Mouse (Mus musculus): ENCODE results near the gene Eppin.

The Eppin gene

GRCm38 (mm10) chr2:164560106-164560505, 33.3 kb downstream of the Eppin start:
- DNase-seq (ENCODE audit: low read depth, low spot score) = no peak

DNA sequence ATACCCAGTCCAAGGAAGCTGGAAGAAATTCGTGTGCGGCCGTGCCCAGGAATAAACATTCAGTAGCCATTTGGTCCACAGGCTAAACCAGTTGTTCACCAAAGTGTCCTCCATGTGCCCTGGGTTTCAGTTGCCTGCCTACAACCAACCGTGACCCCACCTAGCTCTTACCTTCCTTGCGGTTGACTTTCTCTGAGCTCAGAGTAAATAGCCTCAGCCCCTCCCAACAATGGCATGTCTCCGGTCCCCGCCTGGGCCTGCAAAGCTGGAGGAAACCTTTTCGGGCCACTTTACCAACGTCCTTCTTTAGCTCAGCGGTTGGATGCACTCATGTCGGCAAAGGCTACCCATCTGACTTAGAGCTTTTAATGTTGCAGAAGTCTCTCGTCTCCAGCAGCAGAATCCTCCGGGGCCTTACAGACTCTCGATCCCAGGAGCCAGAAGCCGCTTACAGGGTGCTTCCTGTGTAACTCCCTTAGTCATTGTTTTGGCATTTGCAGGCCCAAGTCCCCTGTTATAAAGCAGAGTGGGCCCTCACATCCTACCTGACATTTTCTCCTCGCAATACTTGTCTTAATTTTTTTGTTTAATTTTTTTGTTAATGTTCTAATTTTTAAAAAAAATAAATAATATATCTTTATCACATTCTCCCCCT, 34.3 kb downstream of the Eppin start:
- DNase-seq (ENCODE audit: low read depth, low spot score) = no peak

DNA sequence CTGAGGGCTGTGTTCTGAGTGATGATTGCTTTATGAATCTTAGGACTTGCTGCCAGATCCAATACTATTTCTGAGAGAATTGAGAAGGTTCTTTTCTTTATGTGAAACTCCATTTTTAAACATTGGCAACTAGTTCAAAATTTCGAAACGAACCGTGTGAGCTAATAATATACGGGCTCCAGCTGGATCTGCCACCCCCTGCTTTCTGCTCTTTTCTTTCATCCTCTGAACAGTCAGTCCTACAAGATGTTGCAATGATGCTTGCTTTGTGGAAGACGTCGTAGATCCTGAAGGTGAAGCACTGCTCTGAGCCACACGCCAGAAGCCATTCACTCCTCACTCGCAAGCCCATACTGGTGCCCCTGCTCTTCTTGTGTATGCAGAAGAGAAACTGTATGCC, 35.0 kb downstream of the Eppin start:
- no peak for DNase-seq (ENCODE audit: low read depth, low spot score)

GRCm38 (mm10) chr2:164551502-164551901, 41.9 kb downstream of the Eppin start:
- DNase-seq (ENCODE audit: low read depth, low spot score) = no peak

DNA sequence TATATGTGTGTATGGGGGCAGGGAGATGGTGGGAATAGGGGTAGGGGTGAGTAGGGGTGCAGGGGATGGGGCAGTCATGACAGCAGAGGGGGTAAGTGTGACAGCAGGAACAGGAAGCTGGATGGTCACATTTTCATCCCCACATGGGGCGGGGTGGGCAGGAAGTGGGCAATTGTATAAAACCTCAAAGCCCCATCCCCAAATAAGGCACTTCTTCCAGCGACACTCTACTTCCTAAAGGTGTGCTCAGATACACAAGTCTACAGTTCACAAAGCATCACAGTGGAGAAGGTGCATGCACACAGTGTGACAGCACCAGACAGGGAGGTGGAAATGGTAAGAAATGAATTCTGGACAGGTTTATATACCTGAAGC, 42.5 kb downstream of the Eppin start:
- DNase-seq (ENCODE audit: low read depth, low spot score) = no peak

DNA sequence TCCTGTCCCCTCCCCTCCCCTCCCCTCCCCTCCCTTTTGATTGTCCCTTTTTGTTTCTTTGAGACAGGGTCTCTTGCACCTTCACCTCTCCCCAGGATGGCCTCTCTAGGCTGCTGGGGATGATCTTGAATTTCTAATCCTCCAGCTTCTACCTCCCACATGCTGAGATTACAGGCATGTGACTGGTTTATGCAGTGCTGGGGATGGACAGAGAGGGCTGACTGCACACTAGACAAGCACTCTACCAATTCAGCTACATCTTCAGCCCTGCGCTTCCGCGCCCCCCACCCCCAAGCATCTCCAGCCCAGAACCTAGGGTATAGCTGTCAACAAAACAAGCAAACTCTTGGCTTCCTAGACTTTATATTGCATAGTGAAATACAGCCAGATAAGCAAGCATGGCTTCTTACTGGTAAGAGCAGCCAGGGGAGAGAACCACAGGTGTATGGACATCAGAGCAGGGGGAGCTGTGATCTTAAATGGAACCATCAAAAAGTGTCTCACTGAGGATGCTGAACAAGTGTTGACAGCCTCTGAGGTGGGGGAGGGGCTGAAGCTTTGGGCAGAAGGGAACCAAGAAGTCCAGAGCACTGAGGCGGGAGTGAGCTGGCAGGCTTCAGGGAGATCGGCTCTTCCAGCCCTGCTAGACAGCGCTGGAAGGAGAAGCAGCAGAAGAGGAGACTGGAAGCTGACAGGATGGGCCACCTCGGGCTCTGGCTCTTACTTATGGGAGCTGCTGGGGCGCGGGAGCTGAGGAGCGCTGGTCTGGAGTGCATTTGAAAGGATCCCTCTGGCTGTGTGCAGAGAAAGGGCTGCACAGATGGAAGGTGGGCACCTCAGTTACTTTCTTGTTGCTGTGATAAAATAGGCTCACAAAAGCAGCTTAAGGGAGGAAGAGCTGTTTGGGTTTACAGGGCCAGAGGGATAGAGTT, 43.2 kb downstream of the Eppin start:
- no peak for DNase-seq (ENCODE audit: low read depth, low spot score)

GRCm38 (mm10) chr2:164549338-164549737, 44.1 kb downstream of the Eppin start:
- no peak for DNase-seq (ENCODE audit: low read depth, low spot score)

GRCm38 (mm10) chr2:164544454-164545097, 48.8 kb downstream of the Eppin start:
- no peak for DNase-seq (ENCODE audit: low read depth, low spot score)

- no peak for DNase-seq (ENCODE audit: low read depth, low spot score)
Observed at GRCm38 (mm10) chr2:164543745-164544144, 49.6 kb downstream of the Eppin start.

- no peak for DNase-seq (ENCODE audit: low read depth, low spot score)
Observed at GRCm38 (mm10) chr2:164542598-164542997, 50.8 kb downstream of the Eppin start.

- no peak for DNase-seq (ENCODE audit: low read depth, low spot score)
Observed at GRCm38 (mm10) chr2:164542132-164542531, 51.3 kb downstream of the Eppin start.

DNA sequence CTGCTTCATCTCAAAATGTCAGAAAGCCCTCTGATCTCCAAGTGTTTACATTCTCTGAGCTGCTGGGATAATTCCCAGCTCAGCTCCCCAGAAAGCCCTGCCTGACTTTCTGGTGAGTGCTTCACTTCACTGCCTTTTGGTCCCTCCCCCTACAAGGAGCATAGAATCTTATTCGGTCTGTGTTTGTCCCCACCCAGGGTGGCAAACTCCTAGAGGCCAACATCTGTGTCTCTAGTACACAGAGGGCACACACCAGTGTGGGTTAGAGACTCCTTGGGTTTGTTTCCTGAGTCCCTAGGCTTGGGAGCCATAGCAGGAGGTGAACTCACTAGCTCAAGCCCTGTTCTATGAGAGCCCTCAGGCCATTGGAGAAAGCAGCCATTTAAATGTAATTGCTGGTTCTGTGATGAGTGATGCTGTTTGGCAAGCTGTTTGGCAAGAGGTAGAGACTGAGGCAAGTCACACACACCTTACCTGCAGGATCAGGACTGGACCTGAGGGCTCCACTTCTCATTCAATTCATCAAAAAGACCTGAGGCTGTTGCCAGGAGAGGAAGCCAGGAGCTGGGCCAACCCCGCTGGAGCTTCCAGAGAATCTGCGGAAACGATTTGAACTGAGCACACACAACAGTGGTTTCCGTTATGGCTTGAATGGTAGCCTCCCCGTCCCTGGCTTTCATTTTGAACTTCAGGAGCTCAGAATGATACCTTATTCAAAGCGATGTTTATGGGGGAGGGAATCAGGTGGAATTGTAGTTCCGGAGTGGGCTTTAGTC, 52.6 kb downstream of the Eppin start:
- no peak for DNase-seq (ENCODE audit: low read depth, low spot score)
